Mouse (Mus musculus) hindbrain, embryonic 14.5 days (tissue): ENCODE data around the gene Prkar2b. TPM values are rescaled to one million over a fixed set of nuclear protein-coding genes. Genes with fewer than 3 reads are reported as not detected.

Experiments
- ATAC-seq: fragments of 200-750 bp; cut with Nextera tagmentation; 2 replicates; pipeline ENCODE4 v1.8.0; 2017; ENCODE audit warnings: moderate number of reproducible peaks, mild to moderate bottlenecking, moderate TSS enrichment, moderate library complexity; ENCODE audit not compliant: low FRiP score
- DNase-seq: peaks from one replicate; pipeline ENCODE4 v3.0.0-alpha.2; 2015; ENCODE audit warnings: low spot score
- H3K27ac ChIP-seq: fragments of 300-500 bp; sonication (generic); 2 replicates; pipeline ENCODE4 v1.5.1; 2014; ENCODE audit warnings: mild to moderate bottlenecking, moderate library complexity
- H3K27me3 ChIP-seq: fragments of 300-500 bp; sonication (generic); 2 replicates; pipeline ENCODE4 v1.6.1; 2014; ENCODE audit warnings: mild to moderate bottlenecking, low read length, mixed read lengths; ENCODE audit not compliant: control insufficient read depth, insufficient read depth
- H3K36me3 ChIP-seq: fragments of 300-500 bp; sonication (generic); replicated peaks from 2 replicates; pipeline ENCODE4 v1.6.1; 2014; ENCODE audit not compliant: control insufficient read depth, insufficient read depth
- H3K4me1 ChIP-seq: fragments of 300-500 bp; sonication (generic); replicated peaks from 2 replicates; pipeline ENCODE4 v1.6.1; 2014; ENCODE audit warnings: antibody characterized with exemption, low read length, mixed read lengths; ENCODE audit not compliant: control insufficient read depth, insufficient read depth
- H3K4me2 ChIP-seq: fragments of 300-500 bp; sonication (generic); replicated peaks from 2 replicates; pipeline ENCODE4 v1.6.1; 2014; ENCODE audit warnings: mild to moderate bottlenecking, moderate library complexity
- H3K4me3 ChIP-seq: fragments of 300-500 bp; sonication (generic); replicated peaks from 2 replicates; pipeline ENCODE4 v1.5.1; 2014; ENCODE audit warnings: mild to moderate bottlenecking, low read length
- H3K9ac ChIP-seq: fragments of 300-500 bp; sonication (generic); 2 replicates; pipeline ENCODE4 v1.6.1; 2014
- H3K9me3 ChIP-seq: fragments of 300-500 bp; sonication (generic); 2 replicates; pipeline ENCODE4 v1.6.1; 2016; ENCODE audit warnings: low read length; ENCODE audit not compliant: control insufficient read depth
- WGBS: fragments of 180-500 bp; shearing (Covaris S2); extraction: QIAGEN DNeasy Blood & Tissue Kit; methylation state at CpG from one replicate; pipeline ENCODE4 v1.1.7; 2014; 5-methylcytosine and 5-hydroxymethylcytosine counted together
- polyA plus RNA-seq: library from polyadenylated mRNA; unstranded; fragments of >200 nt; fragmentation: Nextera tagmentation; extraction: Ambion mirVana; gene quantifications from 2 replicates; pipeline ENCODE4 v1.2.1, GENCODE M21; 2014

Gene Prkar2b
- polyA plus RNA-seq, 1 experiment from 2014 or later = 169 TPM

- Histone ChIP-seq H3K9me3 (no peaks in the 10 kb centered on the region), H3K27ac (no peak overlapping the region), H3K4me3 (no peak overlapping the region), H3K4me1 (no peaks in the 10 kb centered on the region), H3K4me2 (no peak overlapping the region), H3K36me3 (peaks cover 83% of the 10 kb centered on the region), H3K27me3 (no peaks in the 10 kb centered on the region), H3K9ac (no peak overlapping the region)
- DNase-seq (no peak), ATAC-seq (no peak)
- WGBS = 88% methylated on average over 3 of the region's 3 CpGs
These were observed 132.6 kb downstream of the Prkar2b start for GRCm38 (mm10) chr12:31928498-31928897.

- Histone ChIP-seq H3K4me3 (no peak overlapping the region), H3K27me3 (no peaks in the 10 kb centered on the region), H3K4me2 (no peak overlapping the region), H3K27ac (no peak overlapping the region), H3K9me3 (no peaks in the 10 kb centered on the region), H3K36me3 (peaks cover 68% of the 10 kb centered on the region), H3K4me1 (no peaks in the 10 kb centered on the region), H3K9ac (no peak overlapping the region)
- ATAC-seq = peak; percentile 88
- 41% methylated on average over 4 of the region's 4 CpGs for WGBS
- peak; percentile 76 for DNase-seq
These were observed 134.4 kb downstream of the Prkar2b start for GRCm38 (mm10) chr12:31926661-31927061.

- Histone ChIP-seq H3K4me2 (no peak overlapping the region), H3K36me3 (peaks cover 55% of the 10 kb centered on the region), H3K9ac (no peak overlapping the region), H3K27me3 (no peaks in the 10 kb centered on the region), H3K27ac (no peak overlapping the region), H3K4me3 (no peak overlapping the region), H3K4me1 (no peaks in the 10 kb centered on the region), H3K9me3 (no peaks in the 10 kb centered on the region)
- ATAC-seq = no peak
- 89% methylated on average over 6 of the region's 6 CpGs for WGBS
- no peak for DNase-seq
These were observed 135.8 kb downstream of the Prkar2b start for GRCm38 (mm10) chr12:31925343-31925742.

- no peaks in the 10 kb centered on the region for H3K4me1 ChIP-seq
- no peak for DNase-seq
- H3K9ac ChIP-seq = no peak overlapping the region
- no peaks in the 10 kb centered on the region for H3K9me3 ChIP-seq
- ATAC-seq = no peak
- no peak overlapping the region for H3K4me2 ChIP-seq
- no peaks in the 10 kb centered on the region for H3K27me3 ChIP-seq
- H3K36me3 ChIP-seq = peaks cover 45% of the 10 kb centered on the region
- WGBS = 92% methylated on average over 3 of the region's 3 CpGs
- no peak overlapping the region for H3K4me3 ChIP-seq
- H3K27ac ChIP-seq = no peak overlapping the region
These were observed 137.0 kb downstream of the Prkar2b start for GRCm38 (mm10) chr12:31924135-31924534.

- no peak overlapping the region for H3K4me3 ChIP-seq
- H3K4me2 ChIP-seq = no peak overlapping the region
- ATAC-seq = 0 out of 2 replicates have a peak, but pooled peaks have one; percentile 15
- 80% methylated on average over 18 of the region's 18 CpGs for WGBS
- peaks cover 16% of the 10 kb centered on the region for H3K36me3 ChIP-seq
- DNase-seq = no peak
- H3K27me3 ChIP-seq = no peaks in the 10 kb centered on the region
- no peaks in the 10 kb centered on the region for H3K9me3 ChIP-seq
- H3K9ac ChIP-seq = no peak overlapping the region
- no peaks in the 10 kb centered on the region for H3K4me1 ChIP-seq
- H3K27ac ChIP-seq = no peak overlapping the region
These were observed 140.4 kb downstream of the Prkar2b start for GRCm38 (mm10) chr12:31920464-31921405.

- no peak for ATAC-seq
- no peaks in the 10 kb centered on the region for H3K4me1 ChIP-seq
- H3K4me2 ChIP-seq = no peak overlapping the region
- no peaks in the 10 kb centered on the region for H3K27me3 ChIP-seq
- H3K36me3 ChIP-seq = no peaks in the 10 kb centered on the region
- no peak overlapping the region for H3K9ac ChIP-seq
- no peak for DNase-seq
- H3K4me3 ChIP-seq = no peak overlapping the region
- H3K27ac ChIP-seq = no peak overlapping the region
- no peaks in the 10 kb centered on the region for H3K9me3 ChIP-seq
- WGBS = 83% methylated on average over 5 of the region's 5 CpGs
These were observed 143.9 kb downstream of the Prkar2b start for GRCm38 (mm10) chr12:31917245-31917644.

- 93% methylated on average over 5 of the region's 5 CpGs for WGBS
- H3K9ac ChIP-seq = no peak overlapping the region
- H3K9me3 ChIP-seq = no peaks in the 10 kb centered on the region
- H3K4me1 ChIP-seq = no peaks in the 10 kb centered on the region
- no peak overlapping the region for H3K27ac ChIP-seq
- no peak overlapping the region for H3K4me3 ChIP-seq
- H3K27me3 ChIP-seq = no peaks in the 10 kb centered on the region
- no peaks in the 10 kb centered on the region for H3K36me3 ChIP-seq
- no peak for DNase-seq
- no peak overlapping the region for H3K4me2 ChIP-seq
- ATAC-seq = no peak
These were observed 144.4 kb downstream of the Prkar2b start for GRCm38 (mm10) chr12:31916691-31917090.

GRCm38 (mm10) chr12:31913614-31914013 is 147.5 kb downstream of the Prkar2b start:
- Histone ChIP-seq H3K27ac (no peak overlapping the region), H3K36me3 (no peaks in the 10 kb centered on the region), H3K9me3 (no peaks in the 10 kb centered on the region), H3K4me2 (no peak overlapping the region), H3K4me3 (no peak overlapping the region), H3K9ac (no peak overlapping the region), H3K4me1 (no peaks in the 10 kb centered on the region), H3K27me3 (no peaks in the 10 kb centered on the region)
- 77% methylated on average over 4 of the region's 4 CpGs for WGBS
- DNase-seq (no peak), ATAC-seq (no peak)

GRCm38 (mm10) chr12:31912966-31913551 is 148.0 kb downstream of the Prkar2b start:
- 78% methylated on average over 6 of the region's 6 CpGs for WGBS

More at GRCm38 (mm10) chr12:31912966-31913551, 148.0 kb downstream of the Prkar2b start:
- H3K4me2 ChIP-seq = no peak overlapping the region
- no peaks in the 10 kb centered on the region for H3K36me3 ChIP-seq
- H3K9me3 ChIP-seq = no peaks in the 10 kb centered on the region
- no peak overlapping the region for H3K4me3 ChIP-seq
- no peaks in the 10 kb centered on the region for H3K27me3 ChIP-seq
- DNase-seq (no peak), ATAC-seq (no peak)
- no peaks in the 10 kb centered on the region for H3K4me1 ChIP-seq
- no peak overlapping the region for H3K9ac ChIP-seq
- H3K27ac ChIP-seq = no peak overlapping the region
